Comparison of ENCODE assay signal across 14 mouse cellular contexts in genomic region chr3:26270894-26271795, GRCm38 (mm10).
DNase-seq lines count a peak whose midpoint lies in the region; ATAC-seq lines count a peak whose summit lies in the region.
"Had no signal": no experiment of that assay in that cellular context is flagged by ENCODE, and none has a peak within 500 bp of the region (broad histone marks: within the 10 kb centered on the region; RNA-seq: fewer than 3 reads in every experiment).

No protein-coding gene starts in this region.

- ATAC-seq in hindbrain, embryonic 13.5 days (ENCODE audit: low FRiP score): no peak
- no peak for ATAC-seq in midbrain, embryonic 14.5 days (ENCODE audit: low FRiP score, low TSS enrichment)
- ATAC-seq: inflammation-experienced regulatory T-cells, adult 6 months had no signal

- 54% methylated on average over 4 of the region's 4 CpGs for WGBS in hindbrain, embryonic 10.5 days
- 36% methylated on average over 4 of the region's 4 CpGs for WGBS in hindbrain, embryonic 13.5 days
- 17% methylated on average over 4 of the region's 4 CpGs for WGBS in midbrain, embryonic 14.5 days

- peak; percentile 8 for DNase-seq in hindbrain, embryonic 10.5 days (ENCODE audit: low spot score)
- peak; percentile 1 for DNase-seq in adrenal gland, postnatal 25 days
- peak; percentile 13 for DNase-seq in embryo, embryonic 11 days
- DNase-seq in midbrain, embryonic 14.5 days: peak; percentile 28
- DNase-seq in left cerebral cortex, postnatal 14 days (ENCODE audit: low spot score in 2 of 2): no peak
- no peak for DNase-seq in lung, adult 18-20 months
- DNase-seq: heart, adult 2 months; liver, embryonic 13.5 days; lung, postnatal 10 days; right cerebral cortex, postnatal 4 days; thymus, adult 2 months had no signal

- H3K27ac ChIP-seq in hindbrain, embryonic 10.5 days: 0 out of 2 replicates have a peak overlapping the region, but pooled peaks have one; percentile 3
- H3K27ac ChIP-seq in hindbrain, embryonic 13.5 days: no peak overlapping the region
- no peak overlapping the region for H3K27ac ChIP-seq in midbrain, embryonic 14.5 days (replicated peaks; ENCODE audit: low read depth, low read length)
- H3K27ac ChIP-seq: heart, adult 2 months; kidney, embryonic 15.5 days; liver, embryonic 13.5 days had no signal

- intact Hi-C loops in left cerebral cortex, postnatal 14 days (cut with DNase I): no loop called here

- H3K9me3 ChIP-seq in hindbrain, embryonic 10.5 days: no peaks in the 10 kb centered on the region
- H3K9me3 ChIP-seq in hindbrain, embryonic 13.5 days: no peaks in the 10 kb centered on the region
- H3K9me3 ChIP-seq in midbrain, embryonic 14.5 days (ENCODE audit: control insufficient read depth, low read length): no peaks in the 10 kb centered on the region
- H3K9me3 ChIP-seq: kidney, embryonic 15.5 days; liver, embryonic 13.5 days had no signal

- no peak overlapping the region for H3K4me3 ChIP-seq in hindbrain, embryonic 10.5 days
- H3K4me3 ChIP-seq in hindbrain, embryonic 13.5 days: no peak overlapping the region
- H3K4me3 ChIP-seq in midbrain, embryonic 14.5 days (replicated peaks; ENCODE audit: low read depth, low read length): no peak overlapping the region
- H3K4me3 ChIP-seq: heart, adult 2 months; kidney, embryonic 15.5 days; liver, embryonic 13.5 days had no signal

- peaks cover 13% of the 10 kb centered on the region for H3K4me1 ChIP-seq in hindbrain, embryonic 10.5 days (replicated peaks)
- H3K4me1 ChIP-seq in hindbrain, embryonic 13.5 days (replicated peaks): peaks cover 4% of the 10 kb centered on the region
- H3K4me1 ChIP-seq in midbrain, embryonic 14.5 days (ENCODE audit: control insufficient read depth, insufficient read depth, low read length): peaks cover 6% of the 10 kb centered on the region; the same call in 1 of the 2 replicates
- H3K4me1 ChIP-seq: kidney, embryonic 15.5 days; liver, embryonic 13.5 days had no signal

- no peak overlapping the region for H3K9ac ChIP-seq in hindbrain, embryonic 13.5 days
- H3K9ac ChIP-seq in midbrain, embryonic 14.5 days (replicated peaks; ENCODE audit: low read length): no peak overlapping the region
- H3K9ac ChIP-seq: kidney, embryonic 15.5 days; liver, embryonic 13.5 days had no signal

- no peaks in the 10 kb centered on the region for H3K27me3 ChIP-seq in hindbrain, embryonic 10.5 days (ENCODE audit: insufficient read depth, poor library complexity, severe bottlenecking)
- H3K27me3 ChIP-seq in hindbrain, embryonic 13.5 days: no peaks in the 10 kb centered on the region
- no peaks in the 10 kb centered on the region for H3K27me3 ChIP-seq in midbrain, embryonic 14.5 days (ENCODE audit: control insufficient read depth, insufficient read depth, low read length)
- H3K27me3 ChIP-seq: kidney, embryonic 15.5 days; liver, embryonic 13.5 days had no signal

- no peak overlapping the region for H3K4me2 ChIP-seq in hindbrain, embryonic 13.5 days
- H3K4me2 ChIP-seq in midbrain, embryonic 14.5 days (ENCODE audit: low read length): no peak overlapping the region
- H3K4me2 ChIP-seq: kidney, embryonic 15.5 days; liver, embryonic 13.5 days had no signal

- no peaks in the 10 kb centered on the region for H3K36me3 ChIP-seq in hindbrain, embryonic 10.5 days
- no peaks in the 10 kb centered on the region for H3K36me3 ChIP-seq in hindbrain, embryonic 13.5 days
- no peaks in the 10 kb centered on the region for H3K36me3 ChIP-seq in midbrain, embryonic 14.5 days (ENCODE audit: control insufficient read depth, insufficient read depth, low read length)
- H3K36me3 ChIP-seq: kidney, embryonic 15.5 days; liver, embryonic 13.5 days had no signal

Comparison
In these comparisons a context has a peak if more than half of its experiments do, and no peak if none do; other contexts are left out.
1. DNase-seq: peak in hindbrain, embryonic 10.5 days (single experiment), adrenal gland, postnatal 25 days (single experiment), embryo, embryonic 11 days (single experiment) and midbrain, embryonic 14.5 days (single experiment); none in left cerebral cortex, postnatal 14 days (0 of 2) and lung, adult 18-20 months (0 of 2).